Mouse (Mus musculus) liver, embryonic 15.5 days (tissue): Measurements from ENCODE around the gene Fnip1. TPM values are rescaled to one million over a fixed set of nuclear protein-coding genes. Genes with fewer than 3 reads are reported as not detected.
A peak's percentile ranks its signal among the peaks of the same experiment; 100 is the strongest.

Experiments
- ATAC-seq: fragments of 200-750 bp; cut with Nextera tagmentation; 2 replicates; pipeline ENCODE4 v1.8.0; 2017; ENCODE audit warnings: moderate number of reproducible peaks, mild to moderate bottlenecking, moderate library complexity; ENCODE audit not compliant: insufficient read depth
- H3K27ac ChIP-seq: fragments of 300-500 bp; sonication (generic); replicated peaks from 2 replicates; pipeline ENCODE4 v1.5.1; 2015; ENCODE audit warnings: mild to moderate bottlenecking, inconsistent platforms
- H3K27me3 ChIP-seq: fragments of 300-500 bp; sonication (generic); 2 replicates; pipeline ENCODE4 v1.6.1; 2015; ENCODE audit warnings: mild to moderate bottlenecking, inconsistent platforms
- H3K36me3 ChIP-seq: fragments of 300-500 bp; sonication (generic); replicated peaks from 2 replicates; pipeline ENCODE4 v1.6.1; 2015; ENCODE audit warnings: moderate library complexity, mild to moderate bottlenecking, inconsistent platforms
- H3K4me1 ChIP-seq: fragments of 300-500 bp; sonication (generic); replicated peaks from 2 replicates; pipeline ENCODE4 v1.6.1; 2015; ENCODE audit warnings: inconsistent platforms
- H3K4me2 ChIP-seq: fragments of 300-500 bp; sonication (generic); 2 replicates; pipeline ENCODE4 v1.6.1; 2015; ENCODE audit warnings: moderate library complexity, mild to moderate bottlenecking, inconsistent platforms
- H3K4me3 ChIP-seq: fragments of 300-500 bp; sonication (generic); replicated peaks from 2 replicates; pipeline ENCODE4 v1.5.1; 2015; ENCODE audit warnings: mild to moderate bottlenecking, inconsistent platforms
- H3K9ac ChIP-seq: fragments of 300-500 bp; sonication (generic); 2 replicates; pipeline ENCODE4 v1.6.1; 2015; ENCODE audit warnings: moderate library complexity, mild to moderate bottlenecking, inconsistent platforms
- H3K9me3 ChIP-seq: fragments of 300-500 bp; sonication (generic); replicated peaks from 2 replicates; pipeline ENCODE4 v1.6.1; 2016; ENCODE audit warnings: inconsistent platforms
- WGBS: fragments of 180-500 bp; shearing (Covaris S2); methylation state at CpG from one replicate; pipeline ENCODE4 v1.1.7; 2015; ENCODE audit warnings: mixed read lengths; ENCODE audit not compliant: insufficient replicate concordance; 5-methylcytosine and 5-hydroxymethylcytosine counted together
- polyA plus RNA-seq: library from polyadenylated mRNA; unstranded; fragments of >200 nt; fragmentation: Nextera tagmentation; extraction: Ambion mirVana; gene quantifications from 2 replicates; pipeline ENCODE4 v1.2.1, GENCODE M21; 2015

Gene Fnip1
- polyA plus RNA-seq, 1 experiment from 2014 or later: 4.4 TPM

DNA sequence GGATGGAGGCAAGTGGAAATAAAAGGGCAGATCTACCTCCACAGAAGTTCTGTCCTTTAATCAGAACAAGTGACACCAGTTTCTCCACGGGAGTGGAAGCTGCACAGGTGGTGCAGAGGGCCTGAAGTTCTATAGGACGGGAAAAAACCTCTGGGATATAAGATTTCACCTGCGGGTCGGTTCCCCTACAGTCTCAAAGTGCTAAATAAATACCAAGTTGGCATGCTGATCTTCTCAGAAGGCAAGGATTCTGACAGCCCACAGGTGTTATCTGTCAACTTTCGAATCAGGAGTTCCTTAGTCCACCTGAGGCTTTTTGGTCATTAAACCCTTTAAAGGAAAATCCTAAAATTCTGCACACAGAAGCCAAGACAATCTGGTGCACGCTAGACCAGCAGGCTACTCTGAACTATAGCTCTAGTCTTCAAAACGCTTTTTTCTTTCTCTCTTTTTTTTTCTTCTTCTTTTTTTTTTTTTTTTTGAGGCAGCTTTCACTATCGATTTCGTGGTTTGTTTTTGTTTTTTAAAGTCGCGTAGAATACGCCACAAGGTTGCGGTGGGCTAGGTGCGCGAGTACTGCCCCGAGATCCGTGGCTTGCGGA lies 84.0 kb downstream of the Fnip1 start:
- Histone ChIP-seq H3K4me2 (peak overlapping the region; percentile 79), H3K4me1 (peaks cover 41% of the 10 kb centered on the region), H3K27ac (peak overlapping the region; percentile 94), H3K4me3 (peak overlapping the region; percentile 73), H3K9me3 (no peaks in the 10 kb centered on the region), H3K36me3 (no peaks in the 10 kb centered on the region), H3K27me3 (no peaks in the 10 kb centered on the region), H3K9ac (peak overlapping the region; percentile 71)
- ATAC-seq: no peak
- WGBS: under 1% methylated on average over 18 of the region's 18 CpGs

DNA sequence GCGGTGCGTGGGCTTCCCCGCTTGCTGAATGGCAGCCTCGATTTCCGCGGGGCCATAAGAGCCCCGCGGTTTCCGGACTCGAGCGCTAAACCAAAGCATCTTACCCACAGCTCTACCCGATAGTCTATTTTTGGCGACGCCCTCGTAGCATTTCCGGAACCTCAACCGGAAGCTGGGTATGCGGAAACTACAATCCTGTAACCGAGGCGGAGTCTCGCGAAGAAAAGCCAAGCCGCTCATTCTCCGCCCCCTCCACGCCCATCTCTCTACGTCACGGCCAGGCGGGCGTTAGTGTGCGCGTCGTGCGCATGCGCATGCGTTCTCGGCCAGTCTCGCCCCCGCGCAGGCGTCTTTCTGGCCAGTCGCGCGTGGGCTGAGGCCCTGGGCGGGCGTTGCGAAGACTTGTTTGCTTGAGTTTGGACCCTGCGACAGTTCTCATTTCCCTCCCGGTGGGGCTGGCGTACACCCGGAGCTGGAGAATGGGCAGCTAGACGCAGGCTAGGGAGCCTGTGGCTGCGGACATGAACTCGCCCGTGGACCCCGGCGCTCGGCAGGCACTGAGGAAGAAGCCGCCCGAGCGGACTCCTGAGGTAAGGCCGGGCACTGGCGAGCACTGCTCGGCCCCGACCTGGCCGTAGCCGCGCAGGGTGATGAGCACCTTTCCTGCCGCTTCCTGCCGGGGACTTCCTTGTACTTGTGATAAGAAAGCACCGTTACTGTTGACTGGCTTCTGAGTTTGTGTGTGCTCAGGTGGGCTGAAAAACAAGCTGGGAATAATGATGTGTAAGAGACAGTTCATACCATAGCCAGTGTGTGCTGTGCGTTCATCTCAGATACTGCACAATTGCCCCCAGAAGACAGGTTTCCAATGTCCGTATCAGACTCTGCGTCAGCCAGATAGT lies 84.8 kb downstream of the Fnip1 start, which contains the start of gene Rapgef6:
TSS of gene Rapgef6 (plus strand) at position 319 of the 902 bp plus-strand sequence.
- Histone ChIP-seq H3K36me3 (no peaks in the 10 kb centered on the region), H3K9me3 (no peaks in the 10 kb centered on the region), H3K27me3 (no peaks in the 10 kb centered on the region), H3K9ac (peak within 1 kb of the TSS; percentile 85), H3K4me2 (peak within 1 kb of the TSS; percentile 79), H3K4me3 (peak within 1 kb of the TSS; percentile 73), H3K27ac (peak within 1 kb of the TSS; percentile 94), H3K4me1 (peaks cover 44% of the 10 kb centered on the region)
- peak; percentile 91 for ATAC-seq
- under 1% methylated on average over 73 of the region's 73 CpGs for WGBS

DNA sequence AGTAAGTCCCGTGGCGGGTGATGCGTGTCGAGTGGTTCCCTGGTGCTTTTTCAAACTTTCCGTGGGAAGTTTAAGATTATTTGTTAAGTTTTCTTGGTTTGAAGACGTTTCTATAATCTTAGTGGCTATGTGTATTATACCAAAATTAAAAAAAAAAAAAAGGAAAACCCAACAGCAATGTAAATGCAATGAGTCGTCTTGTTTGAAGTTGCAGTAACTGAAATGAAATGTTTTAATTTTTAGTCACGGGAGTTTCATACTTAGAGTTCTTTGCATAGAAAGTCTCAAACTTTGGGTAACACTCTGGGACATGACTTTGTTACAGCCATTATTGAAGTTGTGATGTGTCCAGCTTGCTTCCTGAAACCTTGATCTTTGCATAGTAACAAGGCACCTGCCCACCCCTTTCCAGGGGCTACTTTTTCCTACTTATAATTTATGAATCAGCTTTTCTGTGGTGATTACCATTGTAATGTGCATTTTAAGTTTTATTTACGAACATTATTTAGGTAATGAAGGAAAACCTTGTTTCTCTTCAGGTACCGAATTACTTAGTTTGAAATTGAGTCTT lies 85.5 kb downstream of the Fnip1 start:
- H3K4me1 ChIP-seq: peaks cover 50% of the 10 kb centered on the region
- H3K4me2 ChIP-seq: peak overlapping the region; percentile 65
- ATAC-seq: no peak
- H3K36me3 ChIP-seq: no peaks in the 10 kb centered on the region
- peak overlapping the region; percentile 73 for H3K4me3 ChIP-seq
- 8% methylated on average over 10 of the region's 10 CpGs for WGBS
- peak overlapping the region; percentile 94 for H3K27ac ChIP-seq
- H3K9me3 ChIP-seq: no peaks in the 10 kb centered on the region
- H3K27me3 ChIP-seq: no peaks in the 10 kb centered on the region
- peak overlapping the region; percentile 85 for H3K9ac ChIP-seq

DNA sequence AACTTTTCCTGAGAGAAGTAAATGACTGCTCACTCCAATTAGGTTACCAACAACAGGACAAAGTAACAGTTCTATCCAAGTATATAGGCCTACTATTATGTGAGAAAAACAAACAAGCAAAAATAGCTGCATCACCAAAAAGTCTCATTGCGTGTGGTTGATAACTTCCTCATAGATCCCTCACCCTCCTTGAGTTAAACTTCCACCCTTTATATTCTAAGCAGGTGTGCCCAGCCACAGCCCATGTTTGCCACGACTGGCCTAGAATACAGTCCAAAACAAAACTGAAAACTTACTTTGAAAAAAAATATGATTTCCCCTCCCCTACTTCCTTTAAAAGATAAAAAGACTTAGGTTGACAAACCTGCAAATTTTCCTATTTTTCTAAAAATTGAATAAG lies 90.0 kb downstream of the Fnip1 start:
- no peak overlapping the region for H3K4me2 ChIP-seq
- H3K9ac ChIP-seq: no peak overlapping the region
- no peak overlapping the region for H3K4me3 ChIP-seq
- H3K9me3 ChIP-seq: no peaks in the 10 kb centered on the region
- ATAC-seq: no peak
- H3K27ac ChIP-seq: no peak overlapping the region
- no peaks in the 10 kb centered on the region for H3K36me3 ChIP-seq
- WGBS: 31% methylated on average over 2 of the region's 2 CpGs
- peaks cover 46% of the 10 kb centered on the region for H3K4me1 ChIP-seq
- no peaks in the 10 kb centered on the region for H3K27me3 ChIP-seq

DNA sequence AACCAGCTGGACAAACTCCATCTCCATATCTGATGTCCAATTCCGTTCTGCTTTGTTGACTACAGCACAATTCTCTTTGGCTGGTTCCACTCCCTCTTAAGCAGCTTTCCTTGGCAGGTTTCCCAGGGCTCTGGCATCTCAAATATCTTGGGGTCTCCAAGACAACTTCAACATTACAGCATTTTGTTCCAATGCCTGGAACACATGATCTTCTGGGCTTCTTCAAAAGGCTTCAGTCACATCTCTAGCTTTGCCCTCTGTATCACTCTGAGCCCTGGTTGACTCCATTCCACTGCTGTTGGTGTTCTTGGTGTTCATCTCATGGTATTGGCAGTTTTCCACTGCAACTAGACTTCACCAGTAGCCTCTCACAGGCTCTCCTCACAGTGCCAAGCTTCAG lies 92.4 kb downstream of the Fnip1 start:
- Histone ChIP-seq H3K9ac (no peak overlapping the region), H3K4me2 (no peak overlapping the region), H3K27me3 (no peaks in the 10 kb centered on the region), H3K27ac (0 out of 2 replicates have a peak overlapping the region, but pooled peaks have one; percentile 7), H3K36me3 (no peaks in the 10 kb centered on the region), H3K9me3 (no peaks in the 10 kb centered on the region), H3K4me1 (peaks cover 38% of the 10 kb centered on the region), H3K4me3 (no peak overlapping the region)
- 67% methylated on average over 1 of the region's 1 CpGs for WGBS
- ATAC-seq: no peak

DNA sequence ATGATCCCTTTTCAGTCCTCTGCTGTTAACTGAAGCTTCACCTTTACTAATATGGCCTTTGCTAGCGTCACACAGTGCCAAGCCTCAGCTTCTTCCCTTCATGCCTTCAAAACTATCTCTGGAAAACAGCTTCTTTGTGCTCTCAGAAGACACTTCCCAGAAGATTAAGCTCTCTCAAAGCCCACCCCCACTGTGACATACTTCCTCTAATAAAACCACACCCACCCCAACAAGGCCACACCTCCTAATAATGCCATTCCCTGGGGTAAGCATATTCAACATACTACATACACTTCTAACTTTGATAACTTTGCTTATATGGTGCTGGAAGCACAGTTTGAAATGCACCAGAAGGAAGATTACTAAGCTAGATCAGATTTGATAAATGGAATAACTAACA lies 92.9 kb downstream of the Fnip1 start:
- Histone ChIP-seq H3K9ac (no peak overlapping the region), H3K9me3 (no peaks in the 10 kb centered on the region), H3K4me3 (no peak overlapping the region), H3K36me3 (no peaks in the 10 kb centered on the region), H3K4me1 (peaks cover 39% of the 10 kb centered on the region), H3K27me3 (no peaks in the 10 kb centered on the region), H3K27ac (no peak overlapping the region), H3K4me2 (no peak overlapping the region)
- no peak for ATAC-seq
- WGBS: 63% methylated on average over 1 of the region's 1 CpGs

DNA sequence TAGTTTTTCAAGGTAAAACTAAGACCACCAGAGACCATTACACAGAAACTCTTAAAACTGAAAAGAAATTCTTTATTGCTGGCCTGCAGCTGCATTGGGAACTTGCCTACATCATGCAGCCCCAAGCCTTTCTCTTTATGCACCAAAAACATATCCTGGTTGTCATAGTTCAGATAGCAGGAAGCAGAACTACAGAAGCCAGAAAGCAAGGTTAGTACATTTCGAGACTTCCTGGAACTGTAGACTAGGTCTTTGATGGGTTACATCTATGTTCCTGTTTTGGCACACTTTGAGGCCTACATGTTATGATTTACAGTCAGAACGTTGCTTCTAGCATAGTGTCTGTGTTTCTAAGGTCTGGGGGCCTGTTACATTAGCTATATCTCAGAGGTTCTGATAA lies 95.8 kb downstream of the Fnip1 start:
- no peaks in the 10 kb centered on the region for H3K27me3 ChIP-seq
- no peak for ATAC-seq
- WGBS: 26% methylated on average over 2 of the region's 2 CpGs
- no peaks in the 10 kb centered on the region for H3K36me3 ChIP-seq
- no peaks in the 10 kb centered on the region for H3K9me3 ChIP-seq
- H3K4me2 ChIP-seq: no peak overlapping the region
- H3K4me1 ChIP-seq: peaks cover 31% of the 10 kb centered on the region
- no peak overlapping the region for H3K4me3 ChIP-seq
- H3K27ac ChIP-seq: no peak overlapping the region
- no peak overlapping the region for H3K9ac ChIP-seq

DNA sequence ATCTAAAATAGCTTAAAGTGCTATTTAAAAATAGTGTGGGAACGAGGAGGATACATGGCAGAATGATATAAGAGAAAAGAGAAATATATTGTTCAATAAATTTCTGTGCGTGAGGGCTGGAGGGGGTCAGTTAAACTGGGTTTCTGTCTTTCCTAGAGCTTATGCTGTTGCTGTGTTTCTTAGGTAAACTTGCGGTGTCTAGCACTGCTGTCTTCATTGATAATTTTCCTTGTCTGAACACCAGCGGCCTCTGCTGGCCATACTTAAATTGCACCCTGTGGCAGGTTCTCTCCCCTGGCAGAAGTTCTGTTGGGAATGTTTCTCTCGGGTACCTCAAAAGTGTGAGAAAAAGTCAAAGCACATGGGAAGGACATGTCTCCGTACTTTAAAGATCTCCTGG lies 96.9 kb downstream of the Fnip1 start:
- Histone ChIP-seq H3K36me3 (no peaks in the 10 kb centered on the region), H3K4me2 (no peak overlapping the region), H3K27me3 (no peaks in the 10 kb centered on the region), H3K9me3 (no peaks in the 10 kb centered on the region), H3K9ac (no peak overlapping the region), H3K4me1 (peaks cover 36% of the 10 kb centered on the region), H3K4me3 (no peak overlapping the region), H3K27ac (no peak overlapping the region)
- WGBS: 24% methylated on average over 6 of the region's 6 CpGs
- peak; percentile 47; the same call in 1 of the 2 replicates for ATAC-seq

DNA sequence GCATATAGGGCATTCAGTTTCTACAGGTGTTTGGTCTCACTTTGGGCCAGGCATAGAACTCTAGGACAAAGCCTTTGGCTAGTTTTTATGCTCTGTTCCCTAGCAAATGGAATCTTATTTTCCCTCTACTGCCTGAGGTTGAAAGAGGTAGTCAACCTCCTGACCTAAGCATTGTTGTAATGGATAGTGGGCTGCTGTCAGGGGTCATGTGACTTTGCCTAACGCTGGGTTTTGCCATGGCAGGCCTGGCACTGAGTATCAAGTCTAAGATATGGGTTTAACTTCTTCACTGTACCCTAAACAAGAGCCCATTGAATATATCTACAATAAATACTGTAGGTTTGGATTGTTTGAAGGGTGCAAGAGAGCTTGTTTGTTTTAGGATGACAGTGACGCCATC lies 101.0 kb downstream of the Fnip1 start:
- Histone ChIP-seq H3K9ac (no peak overlapping the region), H3K9me3 (no peaks in the 10 kb centered on the region), H3K4me3 (no peak overlapping the region), H3K27ac (no peak overlapping the region), H3K4me1 (peaks cover 55% of the 10 kb centered on the region), H3K36me3 (no peaks in the 10 kb centered on the region), H3K4me2 (no peak overlapping the region), H3K27me3 (no peaks in the 10 kb centered on the region)
- 57% methylated on average over 2 of the region's 2 CpGs for WGBS
- no peak for ATAC-seq

DNA sequence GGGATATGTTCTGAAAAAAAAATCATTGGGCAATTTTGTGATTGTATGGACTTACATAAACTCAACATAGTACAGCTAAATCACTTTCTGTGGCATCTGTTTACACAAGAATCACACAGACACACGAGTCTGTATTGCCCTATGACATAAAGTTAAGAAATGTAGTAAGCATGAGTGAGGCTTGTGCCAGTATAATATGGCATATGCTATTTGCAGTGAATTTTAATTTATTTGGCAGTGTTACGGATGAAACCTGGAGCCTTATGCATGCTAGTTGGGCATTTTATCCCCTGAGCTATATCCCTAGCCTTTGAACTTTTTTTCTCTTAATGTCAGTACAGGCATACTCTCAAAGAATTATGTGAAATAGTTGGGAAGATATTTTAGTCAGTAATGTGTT lies 101.5 kb downstream of the Fnip1 start:
- Histone ChIP-seq H3K36me3 (no peaks in the 10 kb centered on the region), H3K4me1 (peaks cover 55% of the 10 kb centered on the region), H3K9ac (no peak overlapping the region), H3K4me2 (no peak overlapping the region), H3K4me3 (no peak overlapping the region), H3K9me3 (no peaks in the 10 kb centered on the region), H3K27ac (no peak overlapping the region), H3K27me3 (no peaks in the 10 kb centered on the region)
- WGBS: 70% methylated on average over 2 of the region's 2 CpGs
- ATAC-seq: no peak

DNA sequence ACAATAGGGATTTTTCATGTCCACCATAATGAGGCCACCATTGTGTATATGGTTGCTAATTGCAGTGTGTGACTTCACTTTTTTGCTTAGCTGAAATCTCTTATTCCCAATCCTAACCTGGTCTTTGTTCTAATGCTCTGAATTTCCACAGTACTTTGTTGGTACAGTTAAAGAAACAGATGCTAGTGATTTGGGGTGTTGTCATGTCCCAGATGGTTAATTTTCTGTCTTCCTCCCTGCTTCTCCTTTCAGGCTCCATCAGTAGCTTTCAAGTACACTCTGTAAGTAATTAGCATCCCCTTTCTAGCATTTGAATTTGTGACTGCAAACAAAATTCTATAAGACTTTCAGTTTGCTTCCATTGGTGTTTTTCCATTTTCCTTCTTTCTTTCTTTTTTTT lies 102.3 kb downstream of the Fnip1 start:
- ATAC-seq: no peak

More for the DNA sequence above, 102.3 kb downstream of the Fnip1 start:
- no peak overlapping the region for H3K9ac ChIP-seq
- no peaks in the 10 kb centered on the region for H3K27me3 ChIP-seq
- no peak overlapping the region for H3K27ac ChIP-seq
- no peaks in the 10 kb centered on the region for H3K9me3 ChIP-seq
- H3K4me1 ChIP-seq: peaks cover 52% of the 10 kb centered on the region
- H3K4me3 ChIP-seq: no peak overlapping the region
- H3K36me3 ChIP-seq: no peaks in the 10 kb centered on the region
- H3K4me2 ChIP-seq: no peak overlapping the region
